ENCODE assay signal across 14 mouse cellular contexts in genomic region chr9:31207732-31208131, GRCm38 (mm10). TPM values are rescaled to one million over a fixed set of nuclear protein-coding genes. Genes with fewer than 3 reads are reported as not detected.
DNase-seq lines count a peak whose midpoint lies in the region; ATAC-seq and TF ChIP-seq lines count a peak whose summit lies in the region.
"Had no signal": no experiment of that assay in that cellular context is flagged by ENCODE, and none has a peak within 500 bp of the region (broad histone marks: within the 10 kb centered on the region; RNA-seq: fewer than 3 reads in every experiment).

No protein-coding gene starts in this region.

- no peaks in the 10 kb centered on the region for H3K9me3 ChIP-seq in liver, embryonic 13.5 days (replicated peaks)
- H3K9me3 ChIP-seq: embryonic facial prominence, embryonic 12.5 days had no signal

- no peak overlapping the region for H3K4me3 ChIP-seq in liver, adult 2 months (ENCODE audit: insufficient read depth, low read depth, low read length)
- H3K4me3 ChIP-seq in liver, embryonic 13.5 days (replicated peaks): no peak overlapping the region
- H3K4me3 ChIP-seq: embryonic facial prominence, embryonic 12.5 days had no signal

- H3K9ac ChIP-seq in liver, adult 2 months (ENCODE audit: low read depth, low read length): no peak overlapping the region
- no peak overlapping the region for H3K9ac ChIP-seq in liver, embryonic 13.5 days
- H3K9ac ChIP-seq: embryonic facial prominence, embryonic 12.5 days had no signal

- DNase-seq in cerebellum, adult 11 months: peak; percentile 62
- DNase-seq in liver, adult 2 months (ENCODE audit: extremely low read depth, low read depth, low spot score): peak; percentile 89
- DNase-seq in liver: no peak
- no peak for DNase-seq in liver, embryonic 13.5 days
- DNase-seq in urinary bladder, adult 18-20 months (ENCODE audit: low spot score in 2 of 2): no peak
- DNase-seq in kidney, adult 11 months: no peak
- DNase-seq in thymus, postnatal 25 days: no peak
- DNase-seq: kidney, adult 9 months; layer of hippocampus, adult 9-11 months; right cerebral cortex, adult 18-20 months had no signal

- no peak for TF ChIP-seq CTCF in liver, adult 2 months (IDR thresholded peaks at IDR 0.05; ENCODE audit: low read depth, low read length)

- H3K4me2 ChIP-seq in liver, embryonic 13.5 days: no peak overlapping the region; the same call in 1 of the 2 replicates
- H3K4me2 ChIP-seq: embryonic facial prominence, embryonic 12.5 days had no signal

- no peak for ATAC-seq in cerebellum, adult (ENCODE audit: insufficient number of reproducible peaks, low FRiP score, low TSS enrichment)
- no peak for ATAC-seq in liver, embryonic 13.5 days (ENCODE audit: low read depth)
- ATAC-seq: hindbrain, embryonic 16.5 days had no signal

- peaks cover 32% of the 10 kb centered on the region for H3K79me2 ChIP-seq in liver, adult 2 months (ENCODE audit: control insufficient read depth, insufficient read depth, low read length)

- no peaks in the 10 kb centered on the region for H3K27me3 ChIP-seq in liver, adult 2 months (ENCODE audit: control insufficient read depth, insufficient read depth, low read length)
- H3K27me3 ChIP-seq in liver, embryonic 13.5 days: no peaks in the 10 kb centered on the region
- H3K27me3 ChIP-seq: embryonic facial prominence, embryonic 12.5 days had no signal

- WGBS in liver, adult 2 months: 19% methylated on average over 3 of the region's 3 CpGs
- WGBS in liver, embryonic 13.5 days (ENCODE audit: insufficient replicate concordance): 84% methylated on average over 3 of the region's 3 CpGs

- no peak for TF ChIP-seq POLR2A in liver, adult 2 months (IDR thresholded peaks at IDR 0.05; ENCODE audit: extremely low read depth, insufficient read depth, low read length)

- peaks cover 30% of the 10 kb centered on the region for H3K4me1 ChIP-seq in liver, adult 2 months (ENCODE audit: control insufficient read depth, insufficient read depth, low read length)
- H3K4me1 ChIP-seq in liver, embryonic 13.5 days (replicated peaks): peaks cover 77% of the 10 kb centered on the region

- H3K27ac ChIP-seq in liver, adult 2 months (replicated peaks; ENCODE audit: insufficient read depth, low read depth, low read length): peak overlapping the region; percentile 76
- 0 out of 2 replicates have a peak overlapping the region, but pooled peaks have one; percentile 56 for H3K27ac ChIP-seq in liver, embryonic 13.5 days
- H3K27ac ChIP-seq: embryonic facial prominence, embryonic 12.5 days; macrophage had no signal

- H3K36me3 ChIP-seq in liver, adult 2 months (ENCODE audit: control insufficient read depth, insufficient read depth, low read length): no peaks in the 10 kb centered on the region
- H3K36me3 ChIP-seq in liver, embryonic 13.5 days: no peaks in the 10 kb centered on the region
- H3K36me3 ChIP-seq: embryonic facial prominence, embryonic 12.5 days had no signal

RNA-seq across cellular contexts. Expression of gene Aplp2, which starts 3.9 kb away (rescaled TPM):
- 195 and 214 TPM in 2 replicates for total RNA-seq in liver, adult 2 months (2014; rRNA removed)
- 260 and 276 TPM in 2 replicates for polyA plus RNA-seq in liver, adult 2 months (2012; rRNA removed)
- 164 and 196 TPM in 2 replicates for polyA plus RNA-seq in liver, embryonic 13.5 days (2015; fragmentation: Nextera tagmentation; extraction: Ambion mirVana)

Comparison
In these comparisons a context has a peak if more than half of its experiments do, and no peak if none do; other contexts are left out.
1. DNase-seq: peak in cerebellum, adult 11 months (single experiment) and liver, adult 2 months (single experiment); none in liver (single experiment), liver, embryonic 13.5 days (single experiment), urinary bladder, adult 18-20 months (0 of 2), kidney, adult 11 months (single experiment) and thymus, postnatal 25 days (single experiment).